Mouse (Mus musculus) brown adipose tissue, adult 24 weeks (tissue): ENCODE data around the gene Trappc2l. TPM values are rescaled to one million over a fixed set of nuclear protein-coding genes. Genes with fewer than 3 reads are reported as not detected.
"Not testable (repeated sequence)": the region's sequence is repeated elsewhere in the genome, so short reads cannot be mapped to it uniquely, and the experiment has no call there.

Experiments
- H3K27ac ChIP-seq: fragments of 200-500 bp; replicated peaks from 2 replicates; pipeline ENCODE4 v1.5.1; 2012; ENCODE audit warnings: low read depth, mild to moderate bottlenecking, low read length
- H3K4me1 ChIP-seq: fragments of 200-500 bp; 2 replicates; pipeline ENCODE4 v1.6.1; 2012; ENCODE audit warnings: low read length, mixed read lengths; ENCODE audit not compliant: control insufficient read depth, insufficient read depth, insufficient read length
- H3K4me3 ChIP-seq: fragments of 200-500 bp; 2 replicates; pipeline ENCODE4 v1.5.1; 2012; ENCODE audit warnings: low read depth, mild to moderate bottlenecking, low read length, moderate library complexity; ENCODE audit not compliant: insufficient read depth
- polyA plus RNA-seq: library from polyadenylated mRNA; stranded (reverse); fragments of >200 nt; gene quantifications from 2 replicates; pipeline ENCODE4 v1.2.4, GENCODE M21; 2012; ENCODE audit not compliant: missing spikeins, insufficient read depth, insufficient read length

The Trappc2l gene
- polyA plus RNA-seq, 1 experiment = 81.0 TPM

DNA sequence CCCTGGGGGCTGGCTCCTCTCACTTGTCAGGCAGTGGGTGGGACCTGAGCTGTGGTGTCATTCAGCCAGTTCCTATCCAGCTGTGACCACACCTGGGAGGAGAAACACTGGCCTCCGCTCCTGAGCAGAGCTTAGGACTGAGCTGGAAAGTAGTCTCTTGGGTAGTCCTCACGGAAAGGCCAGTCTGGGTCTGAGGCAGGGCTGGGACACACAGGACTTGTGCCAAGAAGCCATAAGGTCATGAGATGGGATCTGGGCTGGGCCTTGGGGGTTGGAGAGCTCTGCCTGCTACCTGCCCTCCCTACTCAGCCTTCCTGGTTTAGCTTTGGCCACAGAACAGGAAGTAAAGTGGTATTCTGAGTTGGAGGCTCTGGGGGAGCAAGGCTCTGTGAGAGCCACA is 15.5 kb downstream of the Trappc2l start:
- H3K4me3 ChIP-seq = no peak overlapping the region
- no peak overlapping the region for H3K27ac ChIP-seq
- no peaks in the 10 kb centered on the region for H3K4me1 ChIP-seq

DNA sequence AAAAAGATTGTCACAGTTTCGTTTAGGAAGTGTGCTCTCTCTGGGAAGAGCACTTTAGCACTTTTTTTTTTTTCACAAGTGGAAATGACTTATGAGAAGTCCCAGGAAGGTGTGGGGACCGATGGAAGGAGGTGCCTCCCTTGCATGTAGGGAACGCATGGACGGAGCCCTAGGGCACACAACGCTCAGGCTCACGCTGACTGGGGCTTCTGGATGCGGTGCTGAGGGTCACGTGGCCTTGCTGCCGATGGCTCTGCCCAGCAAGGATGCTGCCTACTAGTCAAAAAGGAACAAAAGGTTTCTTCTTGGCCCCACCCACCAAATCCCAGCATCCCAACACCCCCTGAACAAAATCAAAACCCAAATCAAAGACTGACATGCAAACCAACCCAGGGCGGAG is 17.9 kb downstream of the Trappc2l start:
- Histone ChIP-seq H3K27ac (no peak overlapping the region), H3K4me3 (no peak overlapping the region), H3K4me1 (no peaks in the 10 kb centered on the region)

DNA sequence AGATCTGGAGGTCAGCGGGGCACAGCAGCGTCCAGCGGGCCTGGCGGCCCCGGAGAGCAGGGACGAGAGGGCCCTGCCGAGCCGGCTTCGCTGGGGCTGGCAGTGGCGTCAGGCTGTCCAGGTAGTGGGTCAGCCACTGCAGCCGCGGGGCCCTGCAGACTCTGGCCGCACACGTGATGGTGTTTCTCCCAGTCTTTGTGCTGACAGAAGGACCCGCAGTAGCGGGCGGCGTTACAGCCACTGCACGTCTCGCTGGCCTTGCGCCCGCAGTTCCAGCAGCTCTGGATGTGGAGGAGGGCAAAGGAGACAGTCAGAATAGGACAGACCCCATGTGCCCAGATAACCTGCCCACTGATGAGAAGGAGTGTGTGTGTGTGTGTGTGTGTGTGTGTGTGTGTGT is 19.3 kb downstream of the Trappc2l start:
- H3K4me3 ChIP-seq = no peak overlapping the region
- no peak overlapping the region for H3K27ac ChIP-seq
- no peaks in the 10 kb centered on the region for H3K4me1 ChIP-seq

DNA sequence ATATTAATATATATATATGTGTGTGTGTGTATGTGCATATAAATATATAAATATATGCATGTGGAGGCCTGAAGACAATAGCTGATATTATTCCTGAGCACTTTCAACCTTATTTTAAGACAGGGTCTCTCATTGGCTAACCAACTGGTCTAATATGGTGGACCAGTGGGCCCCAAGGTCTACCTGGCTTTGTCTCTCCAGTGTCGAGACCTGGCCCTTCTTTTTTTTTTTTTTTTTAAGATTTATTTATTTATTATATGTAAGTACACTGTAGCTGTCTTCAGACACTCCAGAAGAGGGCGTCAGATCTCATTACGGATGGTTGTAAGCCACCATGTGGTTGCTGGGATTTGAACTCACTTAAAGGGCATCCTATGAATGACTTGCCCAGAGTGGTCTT is 20.7 kb downstream of the Trappc2l start:
- H3K4me1 ChIP-seq, H3K27ac ChIP-seq, H3K4me3 ChIP-seq: not testable (repeated sequence)

DNA sequence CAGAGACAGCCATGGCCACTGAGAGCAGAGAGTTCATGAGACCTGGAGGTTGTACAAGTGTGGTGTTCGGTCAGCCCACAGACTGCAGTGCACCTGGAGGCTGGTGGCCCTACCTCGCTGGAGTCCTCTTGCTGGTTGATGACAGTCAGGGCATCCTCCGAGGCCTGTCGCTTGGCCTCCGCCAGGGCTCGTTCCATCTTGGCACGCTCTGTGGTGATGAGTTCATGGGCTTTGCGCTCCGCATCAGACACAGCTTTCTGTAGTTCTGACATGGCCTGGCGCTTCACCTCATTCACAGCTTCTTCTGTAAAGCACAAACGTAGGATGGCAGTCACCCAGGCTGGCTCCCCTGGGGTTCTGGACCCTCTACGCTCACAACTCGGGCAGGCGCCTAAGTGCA is 21.8 kb downstream of the Trappc2l start:
- Histone ChIP-seq H3K4me3 (no peak overlapping the region), H3K27ac (no peak overlapping the region), H3K4me1 (no peaks in the 10 kb centered on the region)

- no peak overlapping the region for H3K27ac ChIP-seq
- no peak overlapping the region for H3K4me3 ChIP-seq
- peaks cover 2% of the 10 kb centered on the region; the same call in 1 of the 2 replicates for H3K4me1 ChIP-seq
Measured at GRCm38 (mm10) chr8:122635878-122636802, 24.7 kb downstream of the Trappc2l start.

DNA sequence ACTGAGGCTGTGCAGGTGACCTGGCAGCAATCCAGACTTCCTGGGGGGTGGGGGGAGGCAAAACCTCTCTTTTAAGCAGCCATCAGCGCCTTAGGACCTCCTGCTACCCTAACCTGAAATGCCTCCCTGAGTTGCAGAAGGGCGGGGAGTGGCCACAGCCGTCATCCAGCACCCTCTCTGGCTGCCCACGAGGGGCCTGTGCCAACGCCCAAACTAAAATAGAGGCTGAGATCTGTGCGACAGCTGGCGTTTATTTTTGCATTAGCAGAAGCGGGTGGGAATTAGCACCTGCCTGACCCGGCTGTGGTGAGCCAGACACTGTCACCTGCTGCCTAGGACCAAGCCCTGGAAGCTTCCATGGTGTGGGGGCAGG is 25.3 kb downstream of the Trappc2l start:
- Histone ChIP-seq H3K4me3 (no peak overlapping the region), H3K27ac (no peak overlapping the region), H3K4me1 (peaks cover 2% of the 10 kb centered on the region; the same call in 1 of the 2 replicates)

GRCm38 (mm10) chr8:122637230-122637629 is 25.8 kb downstream of the Trappc2l start:
- Histone ChIP-seq H3K4me3 (no peak overlapping the region), H3K27ac (no peak overlapping the region), H3K4me1 (peaks cover 2% of the 10 kb centered on the region; the same call in 1 of the 2 replicates)

DNA sequence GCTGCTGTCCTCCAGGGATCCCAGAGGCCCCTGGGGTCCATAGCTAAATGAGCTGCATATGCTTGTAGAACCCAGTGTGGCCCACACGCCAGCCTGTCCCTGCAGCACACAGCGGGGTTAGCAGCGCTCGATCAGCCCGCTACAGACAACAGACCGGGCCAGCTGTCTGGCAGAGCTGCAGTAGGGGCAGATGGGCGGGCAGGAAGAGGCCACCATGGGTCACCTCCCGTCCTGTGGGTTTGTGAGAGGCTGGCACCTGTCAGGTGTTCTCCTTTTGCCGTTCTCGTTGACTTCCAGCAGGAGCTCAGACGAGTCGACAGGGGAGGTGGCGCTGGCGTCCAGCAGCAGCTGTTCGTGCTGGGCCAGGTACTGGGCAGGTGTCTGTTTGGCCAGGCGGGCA is 27.2 kb downstream of the Trappc2l start:
- Histone ChIP-seq H3K27ac (no peak overlapping the region), H3K4me1 (peaks cover 2% of the 10 kb centered on the region; the same call in 1 of the 2 replicates)

GRCm38 (mm10) chr8:122639521-122640248 is 28.2 kb downstream of the Trappc2l start:
- peaks cover 2% of the 10 kb centered on the region; the same call in 1 of the 2 replicates for H3K4me1 ChIP-seq
- H3K4me3 ChIP-seq = no peak overlapping the region
- no peak overlapping the region for H3K27ac ChIP-seq

More for the DNA sequence above, 27.2 kb downstream of the Trappc2l start:
- H3K4me3 ChIP-seq = no peak overlapping the region

GRCm38 (mm10) chr8:122640825-122641224 is 29.4 kb downstream of the Trappc2l start:
- Histone ChIP-seq H3K4me3 (no peak overlapping the region), H3K27ac (no peak overlapping the region), H3K4me1 (peaks cover 2% of the 10 kb centered on the region; the same call in 1 of the 2 replicates)

GRCm38 (mm10) chr8:122641406-122641805 is 30.0 kb downstream of the Trappc2l start:
- H3K4me3 ChIP-seq = no peak overlapping the region
- no peak overlapping the region for H3K27ac ChIP-seq
- H3K4me1 ChIP-seq = peaks cover 2% of the 10 kb centered on the region; the same call in 1 of the 2 replicates

GRCm38 (mm10) chr8:122642071-122642470 is 30.6 kb downstream of the Trappc2l start:
- Histone ChIP-seq H3K4me3 (no peak overlapping the region), H3K27ac (no peak overlapping the region), H3K4me1 (peaks cover 2% of the 10 kb centered on the region; the same call in 1 of the 2 replicates)

- Histone ChIP-seq H3K27ac (no peak overlapping the region), H3K4me3 (no peak overlapping the region), H3K4me1 (peaks cover 2% of the 10 kb centered on the region; the same call in 1 of the 2 replicates)
Measured at GRCm38 (mm10) chr8:122644175-122644954, 32.9 kb downstream of the Trappc2l start.

GRCm38 (mm10) chr8:122646337-122646736 is 34.9 kb downstream of the Trappc2l start:
- H3K4me3 ChIP-seq = no peak overlapping the region
- no peaks in the 10 kb centered on the region for H3K4me1 ChIP-seq
- no peak overlapping the region for H3K27ac ChIP-seq
